Mouse (Mus musculus): ENCODE results near the gene Rapgef5.

GRCm38 (mm10) chr12:117685336-117685735 lies 169.1 kb downstream of the Rapgef5 start:
- TF ChIP-seq ZC3H11A (IDR thresholded peaks at IDR 0.05; ENCODE audit: borderline replicate concordance, low read depth, low read length) (no peak), ZNF384 (IDR thresholded peaks at IDR 0.05; ENCODE audit: low read depth, low read length) (no peak), HCFC1 (IDR thresholded peaks at IDR 0.05; ENCODE audit: borderline replicate concordance, insufficient read depth, low read length) (no peak)
